Mouse (Mus musculus): ENCODE results near the gene Bcap29.
A peak's percentile ranks its signal among the peaks of the same experiment; 100 is the strongest.
"Not testable (repeated sequence)": the region's sequence is repeated elsewhere in the genome, so short reads cannot be mapped to it uniquely, and the experiment has no call there.

The Bcap29 gene

GRCm38 (mm10) chr12:31634343-31635239 lies at the start of gene Bcap29:
TSS of gene Bcap29 (minus strand) at chr12:31634658.
- DNase-seq (ENCODE audit: low read depth, low spot score): peak; percentile 67

- no peak for DNase-seq (ENCODE audit: low read depth, low spot score)
Observed at GRCm38 (mm10) chr12:31667187-31667586, 32.7 kb upstream of the Bcap29 start.

GRCm38 (mm10) chr12:31665999-31666398 lies 31.5 kb upstream of the Bcap29 start:
- no peak for DNase-seq (ENCODE audit: low read depth, low spot score)

- DNase-seq (ENCODE audit: low read depth, low spot score): no peak
Observed at GRCm38 (mm10) chr12:31656841-31657240, 22.4 kb upstream of the Bcap29 start.

- DNase-seq (ENCODE audit: low read depth, low spot score): no peak
Observed at GRCm38 (mm10) chr12:31654965-31655477, 20.6 kb upstream of the Bcap29 start.

- DNase-seq (ENCODE audit: low read depth, low spot score): peak; percentile 88
Observed at GRCm38 (mm10) chr12:31654197-31654964, 19.9 kb upstream of the Bcap29 start, which contains the start of the genes Dus4l and Cog5. TSS of gene Dus4l (minus strand) at chr12:31654826. TSS of gene Cog5 (plus strand) at chr12:31654869.

GRCm38 (mm10) chr12:31653611-31654010 lies 19.2 kb upstream of the Bcap29 start:
- no peak for DNase-seq (ENCODE audit: low read depth, low spot score)

- no peak for DNase-seq (ENCODE audit: low read depth, low spot score)
Observed at GRCm38 (mm10) chr12:31635240-31635607, 766 bp upstream of the Bcap29 start.

GRCm38 (mm10) chr12:31633970-31634342 lies 502 bp downstream of the Bcap29 start:
- DNase-seq (ENCODE audit: low read depth, low spot score): peak; percentile 18

GRCm38 (mm10) chr12:31628396-31628795 lies 6.1 kb downstream of the Bcap29 start:
- not testable (repeated sequence) for DNase-seq (ENCODE audit: low read depth, low spot score)

- DNase-seq (ENCODE audit: low read depth, low spot score): no peak
Observed at GRCm38 (mm10) chr12:31625016-31625415, 9.4 kb downstream of the Bcap29 start.

- no peak for DNase-seq (ENCODE audit: low read depth, low spot score)
Observed at GRCm38 (mm10) chr12:31620106-31620505, 14.4 kb downstream of the Bcap29 start.

- DNase-seq (ENCODE audit: low read depth, low spot score): no peak
Observed at GRCm38 (mm10) chr12:31613353-31613752, 21.1 kb downstream of the Bcap29 start.

GRCm38 (mm10) chr12:31608138-31608537 lies 26.3 kb downstream of the Bcap29 start:
- no peak for DNase-seq (ENCODE audit: low read depth, low spot score)

- no peak for DNase-seq (ENCODE audit: low read depth, low spot score)
Observed at GRCm38 (mm10) chr12:31604894-31605293, 29.6 kb downstream of the Bcap29 start.

- DNase-seq (ENCODE audit: low read depth, low spot score): no peak
Observed at GRCm38 (mm10) chr12:31603586-31603985, 30.9 kb downstream of the Bcap29 start.

- DNase-seq (ENCODE audit: low read depth, low spot score): no peak
Observed at GRCm38 (mm10) chr12:31594296-31594695, 40.2 kb downstream of the Bcap29 start.

GRCm38 (mm10) chr12:31592011-31592410 lies 42.4 kb downstream of the Bcap29 start:
- no peak for DNase-seq (ENCODE audit: low read depth, low spot score)

GRCm38 (mm10) chr12:31583726-31584125 lies 50.7 kb downstream of the Bcap29 start:
- no peak for DNase-seq (ENCODE audit: low read depth, low spot score)

GRCm38 (mm10) chr12:31582081-31582480 lies 52.4 kb downstream of the Bcap29 start:
- no peak for DNase-seq (ENCODE audit: low read depth, low spot score)

GRCm38 (mm10) chr12:31581319-31581810 lies 53.1 kb downstream of the Bcap29 start:
- no peak for DNase-seq (ENCODE audit: low read depth, low spot score)

All from retina, adult 2 months (tissue).